Mouse (Mus musculus): ENCODE results near the gene Wdhd1. TPM values are rescaled to one million over a fixed set of nuclear protein-coding genes. Genes with fewer than 3 reads are reported as not detected.

Gene Wdhd1
- polyA plus RNA-seq, 1 experiment from 2014 or later, result 50.3 TPM

DNA sequence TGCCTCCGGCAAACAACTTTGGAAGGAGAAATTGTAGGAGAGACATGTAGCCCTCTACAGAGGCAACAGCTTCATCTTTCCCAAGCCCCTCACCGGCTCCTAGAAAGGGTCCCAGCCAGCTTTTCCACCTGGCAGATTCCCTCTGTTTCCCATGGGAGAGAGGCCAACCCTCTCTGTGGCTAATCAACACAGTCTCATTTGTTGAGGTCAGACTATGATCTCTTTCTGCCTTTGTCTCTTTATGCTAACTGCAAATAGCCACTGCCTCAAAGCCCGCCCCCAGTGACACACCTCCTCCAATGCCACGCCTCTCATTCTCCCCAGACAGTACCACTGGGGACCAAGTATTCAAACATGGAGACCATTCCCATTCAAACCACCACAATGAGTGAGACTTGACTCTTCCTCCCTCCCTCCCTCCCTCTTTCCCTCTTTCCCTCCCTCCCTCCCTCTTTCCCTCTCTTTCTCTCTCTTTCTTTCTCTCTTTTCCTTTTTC, 66.9 kb downstream of the Wdhd1 start:
- H3K4me2 ChIP-seq, result no peak overlapping the region
- no peak overlapping the region for H3K27ac ChIP-seq
- WGBS, result 73% methylated on average over 4 of the region's 4 CpGs
- H3K27me3 ChIP-seq, result no peaks in the 10 kb centered on the region
- H3K9me3 ChIP-seq, result no peaks in the 10 kb centered on the region
- no peaks in the 10 kb centered on the region for H3K36me3 ChIP-seq (replicated peaks)
- no peak overlapping the region for H3K9ac ChIP-seq
- H3K4me1 ChIP-seq, result no peaks in the 10 kb centered on the region
- ATAC-seq (ENCODE audit: low FRiP score), result no peak
- no peak overlapping the region for H3K4me3 ChIP-seq (replicated peaks)

DNA sequence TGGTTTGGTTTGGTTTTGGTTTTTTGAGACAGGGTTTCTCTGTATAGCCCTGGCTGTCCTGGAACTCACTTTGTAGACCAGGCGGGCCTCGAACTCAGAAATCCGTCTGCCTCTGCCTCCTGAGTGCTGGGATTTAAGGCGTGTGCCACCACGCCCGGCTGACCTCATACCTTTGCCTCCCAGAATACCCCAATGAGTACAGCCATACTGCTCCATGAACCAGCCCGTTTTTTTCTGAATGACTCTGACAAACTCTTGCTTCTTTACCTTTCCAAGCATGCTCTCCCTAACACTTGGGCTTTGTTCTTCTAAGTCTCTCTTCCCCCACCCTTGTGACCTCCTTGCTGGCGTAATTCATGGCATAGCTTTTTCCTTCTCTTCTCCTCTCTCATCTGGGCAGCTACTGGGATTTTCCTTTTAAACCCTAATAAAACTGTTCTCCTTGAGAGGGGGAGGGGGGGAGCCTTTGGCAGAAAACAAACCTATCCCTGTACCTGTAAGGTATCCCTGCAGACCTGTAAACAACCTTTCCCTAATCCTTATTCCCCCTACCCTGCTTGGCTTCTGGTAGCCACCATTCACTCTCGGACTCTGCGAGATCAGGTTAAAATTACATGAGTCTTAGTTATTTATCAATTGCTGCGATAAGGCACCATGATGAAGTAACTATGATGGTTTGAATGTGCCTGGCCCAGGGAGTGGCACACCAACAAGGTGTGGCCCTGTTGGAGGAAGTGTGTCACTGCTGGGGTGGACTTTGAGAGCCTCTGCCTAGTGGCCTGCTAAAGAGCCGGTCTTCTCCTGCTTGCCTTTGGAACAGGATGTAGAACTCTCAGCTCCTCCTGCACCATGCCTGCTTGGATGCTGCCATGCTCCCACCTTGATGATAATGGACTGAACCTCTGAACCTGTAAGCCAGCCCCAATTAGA, 67.8 kb downstream of the Wdhd1 start:
- H3K27me3 ChIP-seq, result no peaks in the 10 kb centered on the region
- H3K4me1 ChIP-seq, result no peaks in the 10 kb centered on the region
- no peaks in the 10 kb centered on the region for H3K36me3 ChIP-seq (replicated peaks)
- no peak for ATAC-seq (ENCODE audit: low FRiP score)
- no peak overlapping the region for H3K4me2 ChIP-seq
- H3K4me3 ChIP-seq (replicated peaks), result no peak overlapping the region
- H3K9me3 ChIP-seq, result no peaks in the 10 kb centered on the region
- WGBS, result 89% methylated on average over 12 of the region's 12 CpGs
- H3K9ac ChIP-seq, result no peak overlapping the region
- H3K27ac ChIP-seq, result no peak overlapping the region

DNA sequence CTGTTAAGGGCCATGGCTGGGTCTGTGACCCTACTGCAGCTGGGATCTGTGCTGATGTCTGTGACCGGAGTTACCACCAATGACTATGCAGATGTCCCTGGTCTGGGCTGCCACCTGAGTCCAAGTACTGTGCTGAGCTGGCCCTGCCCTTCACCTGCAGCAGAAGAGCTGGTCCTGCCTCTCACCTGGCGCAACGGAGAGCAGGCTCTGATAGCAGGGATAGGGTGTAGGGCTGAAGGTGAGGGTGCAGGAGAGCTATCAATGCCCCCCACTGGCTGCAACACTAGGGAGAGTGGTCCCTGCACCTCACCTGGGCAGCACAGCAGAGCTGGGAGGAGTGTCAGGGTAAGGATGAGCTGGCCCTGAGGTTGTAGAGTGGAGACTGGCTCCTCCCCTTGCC, 70.1 kb downstream of the Wdhd1 start:
- H3K9me3 ChIP-seq, result no peaks in the 10 kb centered on the region
- ATAC-seq (ENCODE audit: low FRiP score), result no peak
- H3K27ac ChIP-seq, result no peak overlapping the region
- WGBS, result 90% methylated on average over 3 of the region's 3 CpGs
- no peaks in the 10 kb centered on the region for H3K4me1 ChIP-seq
- H3K27me3 ChIP-seq, result no peaks in the 10 kb centered on the region
- no peak overlapping the region for H3K9ac ChIP-seq
- no peak overlapping the region for H3K4me3 ChIP-seq (replicated peaks)
- H3K36me3 ChIP-seq (replicated peaks), result no peaks in the 10 kb centered on the region
- H3K4me2 ChIP-seq, result no peak overlapping the region

GRCm38 (mm10) chr14:47205270-47205972, 71.2 kb downstream of the Wdhd1 start:
- WGBS, result 86% methylated on average over 5 of the region's 5 CpGs
- no peaks in the 10 kb centered on the region for H3K27me3 ChIP-seq
- no peak for ATAC-seq (ENCODE audit: low FRiP score)

DNA sequence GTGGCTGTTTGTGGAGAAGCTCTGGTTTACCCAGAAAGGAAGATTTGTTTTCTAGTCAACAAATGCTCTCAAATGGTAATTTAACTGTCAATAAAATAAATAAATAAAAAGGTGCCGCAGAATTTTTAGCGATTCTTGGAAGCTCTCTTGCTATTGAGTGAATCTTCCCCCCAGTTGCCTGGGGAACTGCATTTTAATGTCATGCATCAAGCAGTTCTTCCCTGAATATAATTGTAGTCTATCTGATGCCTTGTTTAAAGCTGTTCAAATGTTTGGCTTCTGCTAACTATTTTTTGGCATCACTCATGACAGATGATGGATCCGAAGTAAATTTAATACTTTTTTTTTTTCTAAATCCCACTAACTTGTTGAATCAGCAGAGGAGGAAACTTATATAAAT, 79.3 kb downstream of the Wdhd1 start:
- Histone ChIP-seq H3K27ac (no peak overlapping the region), H3K4me2 (no peak overlapping the region), H3K4me3 (replicated peaks) (no peak overlapping the region), H3K4me1 (no peaks in the 10 kb centered on the region), H3K9ac (no peak overlapping the region), H3K36me3 (replicated peaks) (no peaks in the 10 kb centered on the region), H3K27me3 (no peaks in the 10 kb centered on the region), H3K9me3 (no peaks in the 10 kb centered on the region)
- WGBS, result 87% methylated on average over 3 of the region's 3 CpGs
- no peak for ATAC-seq (ENCODE audit: low FRiP score)

More at GRCm38 (mm10) chr14:47205270-47205972, 71.2 kb downstream of the Wdhd1 start:
- Histone ChIP-seq H3K9ac (no peak overlapping the region), H3K36me3 (replicated peaks) (no peaks in the 10 kb centered on the region), H3K4me2 (no peak overlapping the region), H3K4me1 (no peaks in the 10 kb centered on the region), H3K27ac (no peak overlapping the region), H3K9me3 (no peaks in the 10 kb centered on the region), H3K4me3 (replicated peaks) (no peak overlapping the region)

DNA sequence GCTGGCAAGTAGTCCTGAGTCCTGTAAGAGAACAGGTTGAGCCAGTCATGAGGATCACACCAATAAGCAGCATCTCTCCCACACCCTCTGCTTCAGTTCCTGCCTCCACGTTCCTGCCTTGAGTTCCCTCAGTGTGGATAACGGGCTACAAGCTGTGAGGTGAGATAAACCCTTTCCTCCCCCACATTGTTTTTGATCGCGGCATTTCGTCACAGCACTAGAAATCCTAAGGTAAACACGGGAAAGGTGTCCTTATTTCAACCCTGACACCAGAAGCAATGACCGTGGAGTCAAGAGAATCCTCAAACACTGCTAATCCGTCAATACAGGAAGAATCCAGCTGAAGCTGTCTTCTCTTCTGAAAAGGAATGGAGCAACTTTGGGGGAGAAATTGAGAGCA, 79.9 kb downstream of the Wdhd1 start:
- H3K27me3 ChIP-seq, result no peaks in the 10 kb centered on the region
- WGBS, result 81% methylated on average over 8 of the region's 8 CpGs
- H3K36me3 ChIP-seq (replicated peaks), result no peaks in the 10 kb centered on the region
- H3K4me2 ChIP-seq, result no peak overlapping the region
- no peak for ATAC-seq (ENCODE audit: low FRiP score)
- no peaks in the 10 kb centered on the region for H3K9me3 ChIP-seq
- H3K4me3 ChIP-seq (replicated peaks), result no peak overlapping the region
- H3K9ac ChIP-seq, result no peak overlapping the region
- H3K4me1 ChIP-seq, result no peaks in the 10 kb centered on the region
- H3K27ac ChIP-seq, result no peak overlapping the region

- H3K36me3 ChIP-seq (replicated peaks), result no peaks in the 10 kb centered on the region
- no peak overlapping the region for H3K4me2 ChIP-seq
- no peaks in the 10 kb centered on the region for H3K4me1 ChIP-seq
- WGBS, result 38% methylated on average over 4 of the region's 4 CpGs
- ATAC-seq (ENCODE audit: low FRiP score), result no peak
- no peaks in the 10 kb centered on the region for H3K27me3 ChIP-seq
- H3K4me3 ChIP-seq (replicated peaks), result no peak overlapping the region
- H3K27ac ChIP-seq, result no peak overlapping the region
- no peaks in the 10 kb centered on the region for H3K9me3 ChIP-seq
- H3K9ac ChIP-seq, result no peak overlapping the region
Measured at GRCm38 (mm10) chr14:47194096-47194495, 82.6 kb downstream of the Wdhd1 start.

GRCm38 (mm10) chr14:47193506-47193905, 83.2 kb downstream of the Wdhd1 start:
- Histone ChIP-seq H3K36me3 (replicated peaks) (no peaks in the 10 kb centered on the region), H3K4me1 (peaks cover 3% of the 10 kb centered on the region), H3K27me3 (peaks cover 3% of the 10 kb centered on the region), H3K9ac (no peak overlapping the region), H3K4me3 (replicated peaks) (no peak overlapping the region), H3K4me2 (no peak overlapping the region), H3K9me3 (no peaks in the 10 kb centered on the region), H3K27ac (no peak overlapping the region)
- 79% methylated on average over 6 of the region's 6 CpGs for WGBS
- ATAC-seq (ENCODE audit: low FRiP score), result no peak

- Histone ChIP-seq H3K9me3 (no peaks in the 10 kb centered on the region), H3K4me2 (no peak overlapping the region), H3K4me3 (replicated peaks) (no peak overlapping the region), H3K36me3 (replicated peaks) (no peaks in the 10 kb centered on the region), H3K27ac (no peak overlapping the region), H3K4me1 (peaks cover 8% of the 10 kb centered on the region), H3K27me3 (peaks cover 16% of the 10 kb centered on the region), H3K9ac (no peak overlapping the region)
- 67% methylated on average over 5 of the region's 5 CpGs for WGBS
- no peak for ATAC-seq (ENCODE audit: low FRiP score)
Measured at GRCm38 (mm10) chr14:47191861-47192260, 84.8 kb downstream of the Wdhd1 start.

Other genes with a start within 250 kb of the Wdhd1 start
- gene Gch1, start 87.4 kb downstream of the Wdhd1 start, polyA plus RNA-seq (2016; fragmentation: Nextera tagmentation; extraction: Ambion mirVana), result 1.4 and 1.6 TPM in 2 replicates
- 4.5 TPM in 2 replicates for gene Socs4, start 74 bp upstream of the Wdhd1 start, polyA plus RNA-seq (2016; fragmentation: Nextera tagmentation; extraction: Ambion mirVana)
- 94.4 and 104 TPM in 2 replicates for gene Mapk1ip1l, start 21.4 kb upstream of the Wdhd1 start, polyA plus RNA-seq (2016; fragmentation: Nextera tagmentation; extraction: Ambion mirVana)
- 0.37 and 0.56 TPM in 2 replicates for gene Lgals3, start 90.9 kb upstream of the Wdhd1 start, polyA plus RNA-seq (2016; fragmentation: Nextera tagmentation; extraction: Ambion mirVana)
- 63.1 and 63.6 TPM in 2 replicates for gene Dlgap5, start 141.6 kb upstream of the Wdhd1 start, polyA plus RNA-seq (2016; fragmentation: Nextera tagmentation; extraction: Ambion mirVana)
- 22.1 and 22.8 TPM in 2 replicates for gene Fbxo34, start 173.6 kb upstream of the Wdhd1 start, polyA plus RNA-seq (2016; fragmentation: Nextera tagmentation; extraction: Ambion mirVana)